Mouse (Mus musculus) left cerebral cortex, adult 2 months (tissue): Measurements from ENCODE around the gene Ccdc141. TPM values are rescaled to one million over a fixed set of nuclear protein-coding genes. Genes with fewer than 3 reads are reported as not detected.
A peak's percentile ranks its signal among the peaks of the same experiment; 100 is the strongest.

Source experiments
- DNase-seq, 2 experiments: peaks; one replicate each; pipeline ENCODE4 v3.0.0; 2021 to 2022; ENCODE audit warnings: low spot score in 2 of 2, mixed read lengths in 1 of 2; ENCODE audit errors: extremely low spot score in 1 of 2
- H3K27ac ChIP-seq: fragments of 200-600 bp; 2 replicates; pipeline ENCODE4 v1.8.1; 2022
- H3K4me3 ChIP-seq: fragments of 200-600 bp; 2 replicates; pipeline ENCODE4 v1.8.1; 2022
- CTCF ChIP-seq: fragments of 200-600 bp; IDR thresholded peaks from 2 replicates; pipeline ENCODE4 v1.8.1; 2022; ENCODE audit warnings: antibody characterized with exemption, mild to moderate bottlenecking, moderate library complexity
- intact Hi-C: fragments of 180-260 bp; cut with DNase I; formaldehyde crosslinking; loops from one replicate; pipeline ENCODE4 v1.15.1; 2025
- total RNA-seq, 2 experiments: library from RNA; stranded (reverse); gene quantifications; 2 replicates each; pipeline ENCODE4 v1.2.3; 2021

Gene Ccdc141
- total RNA-seq, 2 experiments from 2014 or later, result 18.5 to 28.2 TPM

DNA sequence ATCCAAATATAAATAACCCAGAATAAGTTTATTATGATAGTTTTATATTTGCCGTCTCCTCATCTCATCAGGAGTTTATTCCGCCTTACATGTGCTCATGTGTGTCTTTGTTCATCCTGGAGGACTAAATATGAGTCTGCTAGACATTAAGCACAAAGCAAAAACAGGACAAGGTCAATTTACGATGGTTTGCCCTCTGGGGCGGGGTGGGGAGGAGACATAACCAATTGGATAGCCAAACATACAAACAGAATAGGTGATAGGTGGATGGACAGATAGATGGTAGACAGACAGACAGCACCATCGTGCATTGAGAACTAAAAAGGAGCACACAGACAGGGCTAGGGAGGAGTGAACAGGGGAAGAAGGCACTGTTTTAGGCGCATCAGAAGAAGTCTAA, 3.4 kb upstream of the Ccdc141 start:
- intact Hi-C loops, result no loop called here
- Histone ChIP-seq H3K27ac (peak overlapping the region; percentile 32; the same call in 1 of the 2 replicates), H3K4me3 (no peak overlapping the region)
- no peak for TF ChIP-seq CTCF
- no peak for DNase-seq

DNA sequence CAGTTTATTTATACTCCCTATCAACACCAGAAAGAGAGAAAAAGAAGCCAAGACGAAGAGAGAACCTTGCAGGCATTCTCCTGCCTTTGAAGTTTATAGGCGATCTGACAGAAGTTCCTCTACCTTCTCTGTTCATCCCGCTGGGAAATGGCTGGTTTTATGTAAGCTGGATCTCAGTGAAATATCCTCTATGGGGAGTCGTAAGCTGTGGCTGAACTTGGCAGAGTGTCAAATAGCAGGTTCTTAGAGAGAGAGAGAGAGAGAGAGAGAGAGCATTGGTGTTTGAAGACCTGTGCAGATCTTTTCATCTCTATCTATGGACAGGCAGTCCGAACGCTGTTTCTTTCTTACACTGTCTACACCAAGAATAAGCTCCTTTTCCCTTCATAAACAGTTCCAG, 2.9 kb upstream of the Ccdc141 start:
- intact Hi-C loops, result no loop called here
- TF ChIP-seq CTCF, result no peak
- Histone ChIP-seq H3K27ac (no peak overlapping the region), H3K4me3 (no peak overlapping the region)
- no peak for DNase-seq

GRCm38 (mm10) chr2:77172241-77172671, 1.8 kb upstream of the Ccdc141 start:
- H3K27ac ChIP-seq, result peak overlapping the region; percentile 86

DNA sequence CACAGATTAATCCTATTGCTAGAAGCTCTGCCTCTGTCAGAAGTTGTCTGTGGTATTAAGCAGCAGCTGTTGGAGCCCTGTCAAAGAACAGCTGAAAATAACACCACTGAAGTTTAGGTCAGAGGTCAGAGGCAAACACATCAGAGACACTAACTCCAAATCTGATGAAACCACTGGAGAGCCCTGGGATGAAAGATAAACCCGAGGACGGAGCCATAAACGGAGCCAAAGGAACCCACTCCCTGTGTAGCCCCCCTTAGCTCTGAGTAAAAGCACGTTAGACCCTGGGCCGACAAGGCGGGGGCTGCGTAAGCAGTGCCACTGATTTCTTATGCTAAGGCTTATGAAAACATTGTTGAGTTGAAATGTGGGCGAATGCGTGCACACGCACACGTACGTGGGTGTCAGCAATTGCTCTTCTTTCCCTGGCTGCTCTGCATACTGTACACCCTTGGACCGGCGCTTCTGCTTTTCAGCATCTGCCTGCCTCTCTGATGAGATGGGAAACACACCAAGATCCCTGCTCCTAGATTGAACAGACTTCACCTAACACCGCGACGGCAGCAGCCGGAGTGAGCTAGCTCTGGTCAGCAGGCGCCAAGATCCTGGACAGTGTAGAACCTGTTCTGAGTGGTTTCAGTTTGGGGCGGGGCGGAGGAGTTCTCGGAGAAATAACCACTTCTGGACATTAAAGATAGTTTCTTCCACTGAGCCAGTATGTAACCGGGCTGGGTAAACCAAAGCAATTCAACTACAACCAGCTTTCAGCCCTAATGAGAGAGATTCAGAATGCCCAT, 1.2 kb upstream of the Ccdc141 start:
- H3K4me3 ChIP-seq, result peak overlapping the region; percentile 38

More at GRCm38 (mm10) chr2:77172241-77172671, 1.8 kb upstream of the Ccdc141 start:
- intact Hi-C loops, result no loop called here
- peak overlapping the region; percentile 38 for H3K4me3 ChIP-seq
- peak in 1 of 2 experiments; percentile 23 for DNase-seq
- TF ChIP-seq CTCF, result no peak

DNA sequence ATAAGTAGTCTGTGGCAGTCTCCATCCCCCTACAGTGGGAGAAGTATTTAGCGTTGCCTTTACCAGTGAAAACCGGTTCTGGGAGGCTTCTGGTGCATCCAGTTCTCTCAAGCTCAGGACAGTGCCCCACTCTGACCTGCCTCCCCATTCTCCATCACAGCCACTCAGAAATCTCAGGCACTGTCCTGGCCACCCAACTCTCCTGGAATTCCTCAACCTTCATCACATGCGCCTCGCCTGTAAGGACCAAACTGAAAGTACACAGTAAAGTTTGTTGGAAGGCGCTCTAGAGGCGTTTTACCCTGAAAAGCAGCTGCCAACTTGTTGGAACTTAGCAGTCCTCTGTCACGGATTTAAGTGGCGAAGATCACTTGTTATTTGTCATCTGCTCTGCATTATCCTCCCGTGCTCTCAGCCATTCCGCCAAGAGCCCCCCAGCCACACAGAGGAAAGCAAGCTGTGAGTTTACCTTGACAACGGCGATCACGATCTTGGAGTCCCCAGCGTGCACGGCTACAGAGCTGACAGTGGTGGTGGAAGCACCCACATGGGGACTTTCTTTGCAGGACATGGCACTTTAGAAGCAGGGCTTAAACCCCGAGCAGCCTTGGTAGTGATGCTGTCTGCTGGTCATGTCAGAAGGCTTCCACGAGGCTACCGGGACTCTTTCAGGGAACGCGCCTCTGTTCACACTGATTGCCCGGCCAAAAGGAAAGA, 362 bp downstream of the Ccdc141 start:
- peak overlapping the region; percentile 80 for H3K27ac ChIP-seq
- intact Hi-C loops, result no loop called here
- peak overlapping the region; percentile 43 for H3K4me3 ChIP-seq
- TF ChIP-seq CTCF, result no peak
- DNase-seq, result no peak

More for the DNA sequence above, 1.2 kb upstream of the Ccdc141 start:
- peak; percentile 18 to 27 for DNase-seq
- no peak for TF ChIP-seq CTCF
- peak overlapping the region; percentile 86 for H3K27ac ChIP-seq
- intact Hi-C loops, result no loop called here

DNA sequence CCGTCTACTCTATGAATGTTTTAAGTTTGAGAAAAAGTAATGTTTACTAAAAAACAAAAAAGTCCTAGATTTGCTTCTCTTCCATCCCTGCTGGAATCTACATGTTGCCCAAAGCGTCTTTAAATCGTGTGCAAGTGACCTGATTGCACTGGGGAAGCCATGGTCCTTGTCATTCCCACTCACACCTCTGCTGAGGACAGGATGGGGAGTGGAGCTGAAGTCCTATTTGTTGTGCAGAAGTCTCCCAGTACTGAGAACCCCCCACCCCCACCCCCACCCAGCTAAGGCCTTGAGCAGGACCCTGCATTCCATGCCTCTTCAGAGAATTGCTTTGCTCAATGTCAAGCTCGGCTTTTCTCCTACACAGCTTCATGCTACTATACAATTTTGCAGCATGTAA, 1.2 kb downstream of the Ccdc141 start:
- intact Hi-C loops, result no loop called here
- H3K27ac ChIP-seq, result peak overlapping the region; percentile 80; the same call in 1 of the 2 replicates
- DNase-seq, result no peak
- no peak for TF ChIP-seq CTCF
- peak overlapping the region; percentile 43 for H3K4me3 ChIP-seq

DNA sequence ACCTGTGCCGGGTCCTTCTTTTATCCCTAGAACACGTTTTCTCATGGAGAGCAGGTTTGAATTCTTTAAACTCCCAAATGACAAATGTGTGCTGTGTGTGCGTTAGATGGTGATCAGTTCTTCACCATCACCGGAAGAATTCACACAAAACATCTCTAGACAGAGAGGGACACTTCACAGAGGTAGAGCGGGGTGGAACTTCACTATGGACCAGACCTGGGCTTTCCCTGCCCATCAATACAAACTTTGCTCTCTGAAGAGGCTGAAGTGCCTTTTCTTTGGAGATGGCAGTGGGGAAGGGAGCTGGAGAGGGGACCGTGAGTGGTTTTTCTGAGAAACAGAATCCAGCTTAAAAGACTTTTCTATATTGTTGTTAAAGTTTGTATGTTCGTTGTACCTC, 1.7 kb downstream of the Ccdc141 start:
- no peak for TF ChIP-seq CTCF
- intact Hi-C loops, result no loop called here
- Histone ChIP-seq H3K4me3 (peak overlapping the region; percentile 43), H3K27ac (peak overlapping the region; percentile 58)
- no peak for DNase-seq

- intact Hi-C loops, result no loop called here
- DNase-seq, result no peak
- Histone ChIP-seq H3K27ac (peak overlapping the region; percentile 58), H3K4me3 (peak overlapping the region; percentile 43)
- no peak for TF ChIP-seq CTCF
Measured at GRCm38 (mm10) chr2:77168081-77168685, 2.3 kb downstream of the Ccdc141 start.

DNA sequence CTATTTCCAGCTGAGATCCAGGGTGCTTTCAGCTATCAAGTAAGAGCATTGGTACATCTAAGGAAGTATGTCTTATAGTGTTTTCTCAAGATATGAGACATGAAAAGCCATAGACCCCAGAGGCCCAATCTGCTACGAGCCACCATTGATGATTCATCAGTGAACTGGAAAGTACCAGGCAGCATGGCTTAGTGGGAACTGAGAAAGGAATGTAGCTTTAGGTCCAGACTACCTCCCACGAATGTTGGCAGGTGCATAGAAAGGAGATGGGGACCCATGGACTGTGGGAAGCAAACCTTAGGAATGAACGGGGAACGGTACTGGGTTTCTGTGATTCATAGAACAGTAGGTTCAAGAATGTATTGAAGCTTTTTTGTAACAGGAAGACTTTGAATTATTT, 4.1 kb downstream of the Ccdc141 start:
- intact Hi-C loops, result no loop called here
- no peak overlapping the region for H3K4me3 ChIP-seq
- H3K27ac ChIP-seq, result no peak overlapping the region
- no peak for DNase-seq
- no peak for TF ChIP-seq CTCF

GRCm38 (mm10) chr2:77164662-77165061, 5.8 kb downstream of the Ccdc141 start:
- Histone ChIP-seq H3K27ac (no peak overlapping the region), H3K4me3 (no peak overlapping the region)
- no peak for DNase-seq
- TF ChIP-seq CTCF, result no peak
- intact Hi-C loops, result no loop called here

GRCm38 (mm10) chr2:77163381-77163780, 7.1 kb downstream of the Ccdc141 start:
- intact Hi-C loops, result no loop called here
- Histone ChIP-seq H3K27ac (no peak overlapping the region), H3K4me3 (no peak overlapping the region)
- no peak for TF ChIP-seq CTCF
- no peak for DNase-seq

- no peak overlapping the region for H3K4me3 ChIP-seq
- no peak overlapping the region for H3K27ac ChIP-seq
- intact Hi-C loops, result no loop called here
- TF ChIP-seq CTCF, result no peak
- DNase-seq, result no peak
Measured at GRCm38 (mm10) chr2:77162135-77162534, 8.3 kb downstream of the Ccdc141 start.
